Mouse (Mus musculus): ENCODE data around the gene Ppm1b. TPM values are rescaled to one million over a fixed set of nuclear protein-coding genes. Genes with fewer than 3 reads are reported as not detected.

Gene Ppm1b
- total RNA-seq, 2 experiments from 2014 or later: 131 TPM

DNA sequence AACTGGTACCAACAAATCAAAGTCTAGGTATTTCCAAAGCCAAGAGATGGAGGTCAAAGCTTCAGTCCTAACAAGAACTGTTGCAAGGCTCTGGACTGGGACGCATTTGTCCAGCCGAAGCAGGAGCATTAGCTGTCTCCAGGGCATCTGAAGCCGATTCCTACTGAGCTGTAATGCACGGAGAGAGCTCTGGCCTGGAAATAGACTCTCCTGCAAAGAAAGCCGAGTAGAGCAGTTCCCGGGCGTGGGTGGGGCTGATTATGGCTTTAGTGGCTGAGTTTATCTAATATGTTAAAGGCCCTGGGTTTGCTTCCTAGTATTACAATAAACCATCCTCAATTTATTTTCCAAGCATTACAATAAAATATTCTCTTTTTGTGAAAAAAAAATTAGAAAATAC is 116.7 kb downstream of the Ppm1b start:
- DNase-seq: no peak

Other genes with a start within 250 kb of the Ppm1b start
- 10 to 100 TPM; 66.4 to 68.3 TPM for gene Lrpprc, start 166.0 kb upstream of the Ppm1b start, total RNA-seq (2021)
- under 1 TPM in 1 of 2 experiments, not detected in 1; 0.25 TPM for gene Slc3a1, start 71.6 kb downstream of the Ppm1b start, total RNA-seq (2021)
- gene Prepl, start 133.5 kb downstream of the Ppm1b start, total RNA-seq (2021): 100 to 1,000 TPM; 346 to 372 TPM
- 10 to 100 TPM; 12.5 to 13.5 TPM for gene Camkmt, start 133.8 kb downstream of the Ppm1b start, total RNA-seq (2021)